Mouse (Mus musculus): ENCODE measurements around the gene Runx2.

DNA sequence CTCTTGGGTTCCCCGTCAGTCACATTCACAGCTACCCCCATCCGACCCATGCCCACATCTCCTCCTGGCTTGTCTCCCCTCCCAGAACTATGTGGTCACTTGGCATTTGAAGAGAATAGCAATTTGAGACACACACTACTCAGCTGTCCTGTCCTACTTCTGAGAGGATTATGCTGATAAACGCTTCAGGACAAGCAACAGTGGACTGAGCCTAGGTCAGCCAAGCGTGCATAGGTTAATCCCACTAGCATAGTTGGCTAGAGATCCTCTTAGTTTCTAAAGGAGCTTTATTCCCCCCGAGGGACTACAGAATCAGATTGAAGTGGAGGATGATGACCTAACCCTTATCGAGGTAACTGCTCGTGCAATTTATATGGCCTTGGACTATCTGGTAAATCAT, 162.5 kb downstream of the Runx2 start:
- TF ChIP-seq POLR2A (IDR thresholded peaks at IDR 0.05; ENCODE audit: low read depth, low read length) = no peak
- no peak for TF ChIP-seq CTCF (IDR thresholded peaks at IDR 0.05; ENCODE audit: extremely low read depth, insufficient read length, insufficient replicate concordance, low read depth, low read length)
